Comparison of ENCODE assay signal across 8 mouse cellular contexts in genomic region chr11:77492911-77493332, GRCm38 (mm10). TPM values are rescaled to one million over a fixed set of nuclear protein-coding genes. Genes with fewer than 3 reads are reported as not detected.
DNase-seq lines count a peak whose midpoint lies in the region; ATAC-seq lines count a peak whose summit lies in the region.

No protein-coding gene starts in this region.

- peak; percentile 63 for ATAC-seq in hindbrain, embryonic 13.5 days (ENCODE audit: low FRiP score)

- peak overlapping the region; percentile 72 for H3K9ac ChIP-seq in hindbrain, embryonic 13.5 days

- H3K4me2 ChIP-seq in hindbrain, embryonic 13.5 days, result peak overlapping the region; percentile 74

- H3K4me3 ChIP-seq in hindbrain, embryonic 13.5 days, result peak overlapping the region; percentile 96
- peak overlapping the region; percentile 57 for H3K4me3 ChIP-seq in macrophage (ENCODE audit: inconsistent target)

- peaks cover 82% of the 10 kb centered on the region for H3K4me1 ChIP-seq in hindbrain, embryonic 13.5 days (replicated peaks)

- no peaks in the 10 kb centered on the region for H3K9me3 ChIP-seq in hindbrain, embryonic 13.5 days

- H3K27me3 ChIP-seq in hindbrain, embryonic 13.5 days, result no peaks in the 10 kb centered on the region

- peak overlapping the region; percentile 95 for H3K27ac ChIP-seq in hindbrain, embryonic 13.5 days
- peak overlapping the region; percentile 58 for H3K27ac ChIP-seq in macrophage

- WGBS in hindbrain, embryonic 13.5 days, result under 1% methylated on average over 24 of the region's 32 CpGs
- whole genome bisulfite sequencing in macrophage (ENCODE audit: missing documents), result 0% methylated on average over 24 of the region's 32 CpGs

- DNase-seq in R1 (ENCODE audit: low read depth, low spot score), result peak; percentile 90
- DNase-seq in cerebellum, postnatal 14 days, result peak; percentile 92 to 95
- DNase-seq in frontal cortex, postnatal 14 days (ENCODE audit: low spot score in 2 of 2), result peak; percentile 84 to 90
- peak; percentile 91 to 96 for DNase-seq in left cerebral cortex, adult 18-20 months (ENCODE audit: low spot score in 2 of 2)
- peak; percentile 90 for DNase-seq in right cerebral cortex, adult 2 months (ENCODE audit: low spot score in 2 of 2)
- DNase-seq in urinary bladder, postnatal 10 days (ENCODE audit: low spot score), result peak; percentile 56

- H3K36me3 ChIP-seq in hindbrain, embryonic 13.5 days, result no peaks in the 10 kb centered on the region
- no peaks in the 10 kb centered on the region for H3K36me3 ChIP-seq in macrophage (ENCODE audit: inconsistent target)

- peaks cover 42% of the 10 kb centered on the region for H3K79me2 ChIP-seq in macrophage (ENCODE audit: inconsistent target)

RNA-seq across cellular contexts. Expression of gene Git1, which starts 0.4 kb away (rescaled TPM):
- polyA plus RNA-seq in hindbrain, embryonic 13.5 days (2015; fragmentation: Nextera tagmentation; extraction: Ambion mirVana), result 14.3 and 15.1 TPM in 2 replicates
- total RNA-seq in left cerebral cortex, adult 18-20 months (2021), result 100 to 1,000 TPM; 282 to 319 TPM
- 100 to 1,000 TPM in 2 of 26 experiments, 10 to 100 TPM in 24; 11.2 to 191 (median 48.6) TPM for total RNA-seq in macrophage (2018; cell fraction: chromatin; rRNA removed)
- total RNA-seq in macrophage (2018; cell fraction: cytosol; rRNA removed), result 10 to 100 TPM; 22.0 to 35.5 (median 30.7) TPM
- total RNA-seq in macrophage (2018; cell fraction: nucleus; rRNA removed), result 10 to 100 TPM; 12.9 to 79.5 (median 28.5) TPM
- polyA plus RNA-seq in macrophage (2018), result 23.8 to 28.2 TPM (median 25.3 TPM) in 3 replicates

RNA-seq across cellular contexts. Expression of gene Ankrd13b, which starts 3.4 kb away (rescaled TPM):
- polyA plus RNA-seq in hindbrain, embryonic 13.5 days (2015; fragmentation: Nextera tagmentation; extraction: Ambion mirVana), result 29.4 and 31.0 TPM in 2 replicates
- 10 to 100 TPM; 80.5 to 82.5 TPM for total RNA-seq in left cerebral cortex, adult 18-20 months (2021)
- total RNA-seq in macrophage (2018; cell fraction: chromatin; rRNA removed), result 10 to 100 TPM in 7 of 26 experiments, 1 to 10 TPM in 16, under 1 TPM in 3; 0.55 to 28.5 (median 5.6) TPM
- total RNA-seq in macrophage (2018; cell fraction: cytosol; rRNA removed), result 1 to 10 TPM in 13 of 26 experiments, under 1 TPM in 13; 0.28 to 4.0 (median 1.6) TPM
- 10 to 100 TPM in 4 of 26 experiments, 1 to 10 TPM in 12, under 1 TPM in 9, not detected in 1; 0.26 to 14.8 (median 5.2) TPM for total RNA-seq in macrophage (2018; cell fraction: nucleus; rRNA removed)
- 2.8 to 4.3 TPM (median 3.3 TPM) in 3 replicates for polyA plus RNA-seq in macrophage (2018)

RNA-seq across cellular contexts. Expression of gene Abhd15, which starts 22.0 kb away (rescaled TPM):
- 1.9 and 3.3 TPM in 2 replicates for polyA plus RNA-seq in hindbrain, embryonic 13.5 days (2015; fragmentation: Nextera tagmentation; extraction: Ambion mirVana)
- total RNA-seq in left cerebral cortex, adult 18-20 months (2021), result 1 to 10 TPM in 1 of 2 experiments, under 1 TPM in 1; 0.77 to 1.3 TPM
- 1 to 10 TPM in 15 of 26 experiments, under 1 TPM in 9, not detected in 2; 0.31 to 4.1 (median 1.2) TPM for total RNA-seq in macrophage (2018; cell fraction: chromatin; rRNA removed)
- total RNA-seq in macrophage (2018; cell fraction: cytosol; rRNA removed), result 1 to 10 TPM in 21 of 26 experiments, under 1 TPM in 5; 0.65 to 3.5 (median 2.0) TPM
- 1 to 10 TPM in 22 of 26 experiments, under 1 TPM in 4; 0.77 to 5.5 (median 1.9) TPM for total RNA-seq in macrophage (2018; cell fraction: nucleus; rRNA removed)
- 0.63 to 3.6 TPM (median 3.1 TPM) in 3 replicates for polyA plus RNA-seq in macrophage (2018)

RNA-seq across cellular contexts. Expression of gene Trp53i13, which starts 22.9 kb away (rescaled TPM):
- polyA plus RNA-seq in hindbrain, embryonic 13.5 days (2015; fragmentation: Nextera tagmentation; extraction: Ambion mirVana), result 14.9 and 15.5 TPM in 2 replicates
- 1 to 10 TPM; 4.1 to 4.5 TPM for total RNA-seq in left cerebral cortex, adult 18-20 months (2021)
- 1 to 10 TPM in 20 of 26 experiments, under 1 TPM in 4, not detected in 2; 0.58 to 8.6 (median 2.2) TPM for total RNA-seq in macrophage (2018; cell fraction: chromatin; rRNA removed)
- total RNA-seq in macrophage (2018; cell fraction: cytosol; rRNA removed), result 1 to 10 TPM; 1.8 to 6.2 (median 4.0) TPM
- total RNA-seq in macrophage (2018; cell fraction: nucleus; rRNA removed), result 10 to 100 TPM in 1 of 26 experiments, 1 to 10 TPM in 25; 2.5 to 10.3 (median 5.9) TPM
- 1.8 to 4.6 TPM (median 4.5 TPM) in 3 replicates for polyA plus RNA-seq in macrophage (2018)

RNA-seq across cellular contexts. Expression of gene Gm10392, which starts 26.1 kb away (rescaled TPM):
- polyA plus RNA-seq in hindbrain, embryonic 13.5 days (2015; fragmentation: Nextera tagmentation; extraction: Ambion mirVana), result not detected in 2 replicates
- total RNA-seq in left cerebral cortex, adult 18-20 months (2021), result not detected
- under 1 TPM in 3 of 26 experiments, not detected in 23; 0.47 to 0.54 (median 0.50) TPM for total RNA-seq in macrophage (2018; cell fraction: chromatin; rRNA removed)
- total RNA-seq in macrophage (2018; cell fraction: cytosol; rRNA removed), result under 1 TPM in 4 of 26 experiments, not detected in 22; 0.09 to 0.26 (median 0.11) TPM
- total RNA-seq in macrophage (2018; cell fraction: nucleus; rRNA removed), result 1 to 10 TPM in 1 of 26 experiments, under 1 TPM in 8, not detected in 17; 0.28 to 1.6 (median 0.36) TPM
- polyA plus RNA-seq in macrophage (2018), result not detected in 3 replicates

Comparison
In these comparisons a context has a peak if more than half of its experiments do, and no peak if none do; other contexts are left out.
1. Peak in every context shown above with its lines: DNase-seq, ATAC-seq, H3K4me3 ChIP-seq and H3K27ac ChIP-seq.